Mouse (Mus musculus) CH12.LX (cell line): Measurements from ENCODE around the gene Lcor. TPM values are rescaled to one million over a fixed set of nuclear protein-coding genes. Genes with fewer than 3 reads are reported as not detected.

Experiments used
- DNase-seq: peaks from one replicate; pipeline ENCODE4 v3.0.0-alpha.2; 2013; ENCODE audit errors: extremely low read depth
- H3K27ac ChIP-seq: 2 replicates; pipeline ENCODE4 v1.5.1; 2012; ENCODE audit warnings: low read depth, mild to moderate bottlenecking, control low read depth, moderate library complexity; ENCODE audit not compliant: insufficient read depth
- H3K27me3 ChIP-seq: replicated peaks from 2 replicates; pipeline ENCODE3; 2012; ENCODE audit warnings: inconsistent platforms
- H3K36me3 ChIP-seq, 2 experiments: replicated peaks in 1 of 2; 2 replicates each; pipeline versions ENCODE3 to v1.6.1; 2012; ENCODE audit warnings: inconsistent platforms in 1 of 2, low read length in 1 of 2, mild to moderate bottlenecking in 1 of 2, mixed read lengths in 1 of 2, moderate library complexity in 1 of 2; ENCODE audit not compliant: control insufficient read depth in 1 of 2, insufficient read depth in 1 of 2
- H3K4me1 ChIP-seq, 2 experiments: 2 replicates each; pipeline ENCODE4 v1.6.1; 2012; ENCODE audit warnings: inconsistent platforms in 1 of 2, moderate library complexity in 1 of 2; ENCODE audit not compliant: insufficient read depth in 2 of 2, control insufficient read depth in 1 of 2
- H3K4me2 ChIP-seq: 2 replicates; pipeline ENCODE4 v1.6.1; 2012; ENCODE audit warnings: low read depth, mild to moderate bottlenecking, control low read depth; ENCODE audit not compliant: poor library complexity, insufficient read depth, severe bottlenecking
- H3K4me3 ChIP-seq, 3 experiments: fragments of 150-350 bp in 1 of 3; sonication (generic) in 1 of 3; replicated peaks in 1 of 3; 2 replicates each; pipeline versions ENCODE3 to v1.5.1; 2011 to 2012; ENCODE audit warnings: low read depth in 2 of 3, low read length in 2 of 3, mild to moderate bottlenecking in 2 of 3, moderate library complexity in 2 of 3, control low read depth in 1 of 3, improper control_type of control experiment in 1 of 3, inconsistent platforms in 1 of 3, mixed read lengths in 1 of 3; ENCODE audit not compliant: poor library complexity in 1 of 3
- H3K79me2 ChIP-seq: replicated peaks from 2 replicates; pipeline ENCODE4 v1.6.1; 2012; ENCODE audit warnings: mild to moderate bottlenecking, moderate library complexity; ENCODE audit not compliant: control insufficient read depth, poor library complexity, insufficient read depth, severe bottlenecking; ENCODE audit errors: extremely low read depth
- H3K9ac ChIP-seq: 2 replicates; pipeline ENCODE4 v1.6.1; 2012; ENCODE audit warnings: low read depth, mild to moderate bottlenecking, control low read depth, moderate library complexity; ENCODE audit not compliant: insufficient read depth
- H3K9me3 ChIP-seq: replicated peaks from 2 replicates; pipeline ENCODE3; 2012; ENCODE audit warnings: low read length, inconsistent platforms, mixed read lengths
- BHLHE40 ChIP-seq: IDR thresholded peaks from 2 replicates; pipeline ENCODE4 v1.6.1; 2011; ENCODE audit warnings: mild to moderate bottlenecking, low read depth, low read length, improper control_type of control experiment
- CTCF ChIP-seq, 2 experiments: IDR thresholded peaks in 1 of 2; conservative IDR thresholded peaks in 1 of 2; 2 replicates each; pipeline ENCODE4 v1.5.1; 2011 to 2012; ENCODE audit warnings: low read depth in 2 of 2, low read length in 2 of 2, improper control_type of control experiment in 1 of 2, inconsistent platforms in 1 of 2, mild to moderate bottlenecking in 1 of 2, moderate library complexity in 1 of 2
- E2F4 ChIP-seq: IDR thresholded peaks from 2 replicates; pipeline ENCODE4 v1.6.1; 2011; ENCODE audit warnings: low read depth, low read length, improper control_type of control experiment; ENCODE audit not compliant: insufficient replicate concordance
- ELF1 ChIP-seq: IDR thresholded peaks from 2 replicates; pipeline ENCODE4 v1.6.1; 2014; ENCODE audit warnings: low read depth, mild to moderate bottlenecking, inconsistent platforms, low read length, improper control_type of control experiment
- EP300 ChIP-seq: IDR thresholded peaks from 2 replicates; pipeline ENCODE4 v1.6.1; 2011; ENCODE audit warnings: low read length, improper control_type of control experiment
- ETS1 ChIP-seq: conservative IDR thresholded peaks from 2 replicates; pipeline ENCODE4 v1.6.1; 2012; ENCODE audit warnings: low read depth, mild to moderate bottlenecking, inconsistent platforms, low read length, improper control_type of control experiment, moderate library complexity
- GABPA ChIP-seq: IDR thresholded peaks from 2 replicates; pipeline ENCODE4 v1.6.1; 2012; ENCODE audit warnings: low read depth, low read length, improper control_type of control experiment, inconsistent platforms; ENCODE audit not compliant: insufficient replicate concordance
- KAT2A ChIP-seq: IDR thresholded peaks from 2 replicates; pipeline ENCODE4 v1.6.1; 2012; ENCODE audit warnings: low read length, improper control_type of control experiment, inconsistent platforms; ENCODE audit not compliant: insufficient replicate concordance
- MAFK ChIP-seq: IDR thresholded peaks from 2 replicates; pipeline ENCODE4 v1.6.1; 2011; ENCODE audit warnings: low read length, improper control_type of control experiment; ENCODE audit not compliant: insufficient replicate concordance
- MYC ChIP-seq: IDR thresholded peaks from 2 replicates; pipeline ENCODE4 v1.6.1; 2011; ENCODE audit warnings: low read depth, mild to moderate bottlenecking, improper control_type of control experiment, low read length
- NRF1 ChIP-seq: IDR thresholded peaks from 2 replicates; pipeline ENCODE4 v1.6.1; 2014; ENCODE audit warnings: low read depth, mild to moderate bottlenecking, inconsistent platforms, low read length, improper control_type of control experiment, moderate library complexity
- POLR2A ChIP-seq: IDR thresholded peaks from 2 replicates; pipeline ENCODE4 v1.6.1; 2011; ENCODE audit warnings: low read depth, mild to moderate bottlenecking, improper control_type of control experiment, low read length
- POLR2AphosphoS2 ChIP-seq: IDR thresholded peaks from 2 replicates; pipeline ENCODE4 v1.6.1; 2011; ENCODE audit warnings: low read depth, low read length, improper control_type of control experiment
- RCOR1 ChIP-seq: conservative IDR thresholded peaks from 2 replicates; pipeline ENCODE4 v1.6.1; 2012; ENCODE audit warnings: low read depth, mild to moderate bottlenecking, inconsistent platforms, low read length, improper control_type of control experiment
- SIN3A ChIP-seq: IDR thresholded peaks from 2 replicates; pipeline ENCODE4 v1.6.1; 2012; ENCODE audit warnings: low read length, improper control_type of control experiment, inconsistent platforms
- TCF12 ChIP-seq: IDR thresholded peaks from 2 replicates; pipeline ENCODE4 v1.6.1; 2014; ENCODE audit warnings: low read depth, mild to moderate bottlenecking, inconsistent platforms, low read length, improper control_type of control experiment
- USF2 ChIP-seq: conservative IDR thresholded peaks from 2 replicates; pipeline ENCODE4 v1.6.1; 2011; ENCODE audit warnings: low read depth, low read length, improper control_type of control experiment
- ZKSCAN1 ChIP-seq: IDR thresholded peaks from 2 replicates; pipeline ENCODE4 v1.6.1; 2012; ENCODE audit warnings: low read depth, inconsistent platforms, low read length, improper control_type of control experiment, borderline replicate concordance
- ZMIZ1 ChIP-seq: IDR thresholded peaks from 2 replicates; pipeline ENCODE4 v1.6.1; 2012; ENCODE audit warnings: low read depth, mild to moderate bottlenecking, inconsistent platforms, low read length, improper control_type of control experiment
- dilution Hi-C: fragments of 300-500 bp; cut with MboI; formaldehyde crosslinking; loops from 2 replicates; pipeline ENCODE4 v1.14.3; 2020; ENCODE audit warnings: low sequenced_read_pairs; ENCODE audit not compliant: extremely low pct_unique_long_range_greater_than_20kb, extremely low pct_ligation_motif_present
- in situ Hi-C: fragments of 300-500 bp; cut with MboI; formaldehyde crosslinking; loops from 3 replicates; pipeline ENCODE4 v1.14.3; 2019; ENCODE audit warnings: low sequenced_read_pairs, low pct_ligation_motif_present, low pct_unique_long_range_greater_than_20kb, mixed read lengths
- polyA plus RNA-seq: library from polyadenylated mRNA; unstranded; fragments of >175 nt; gene quantifications from 2 replicates; pipeline ENCODE4 v1.2.1, GENCODE M21; 2012; ENCODE audit warnings: low read depth; ENCODE audit not compliant: insufficient read length
- total RNA-seq, 2 experiments: library from RNA; depleted of rRNA; stranded (reverse); fragments of 300-350 nt in 1 of 2; fragments of >200 nt in 1 of 2; gene quantifications; 2 replicates each; pipeline ENCODE4 v1.2.3; 2012 to 2014

Lcor gene
- total and polyA plus RNA-seq, 3 experiments: 2.9 to 4.8 (median 3.4) TPM

GRCm38 (mm10) chr19:41558891-41559486, 76.6 kb downstream of the Lcor start:
- dilution Hi-C loops: no loop called here
- no peaks in the 10 kb centered on the region for H3K9me3 ChIP-seq
- no peak for TF ChIP-seq MAFK
- TF ChIP-seq CTCF (conservative IDR thresholded peaks at IDR 0.05 in 1 of 2, IDR thresholded peaks at IDR 0.05 in 1 of 2; ENCODE audit: low read depth in 2 of 2, low read length in 2 of 2): no peak
- TF ChIP-seq ELF1: no peak
- TF ChIP-seq ZMIZ1: no peak
- no peak for TF ChIP-seq POLR2A
- TF ChIP-seq SIN3A: no peak
- TF ChIP-seq E2F4: no peak
- no peak for TF ChIP-seq POLR2AphosphoS2
- no peak for TF ChIP-seq ZKSCAN1
- no peak for TF ChIP-seq EP300
- no peak for TF ChIP-seq TCF12
- TF ChIP-seq MYC: no peak
- no peak for TF ChIP-seq BHLHE40
- TF ChIP-seq USF2: no peak
- no peak for TF ChIP-seq RCOR1
- TF ChIP-seq ETS1: no peak
- no peak for TF ChIP-seq GABPA
- TF ChIP-seq KAT2A: no peak
- TF ChIP-seq NRF1: no peak
- no peaks in the 10 kb centered on the region; the same call in 1 of the 2 replicates for H3K79me2 ChIP-seq
- peaks cover 21 to 50% of the 10 kb centered on the region in 2 experiments for H3K36me3 ChIP-seq
- H3K4me2 ChIP-seq: no peak overlapping the region
- no peak for DNase-seq
- H3K9ac ChIP-seq: no peak overlapping the region
- H3K4me3 ChIP-seq: no peak overlapping the region
- no peaks in the 10 kb centered on the region for H3K27me3 ChIP-seq
- H3K4me1 ChIP-seq: no peaks in the 10 kb centered on the region
- in situ Hi-C loops: no loop called here
- no peak overlapping the region for H3K27ac ChIP-seq

- Histone ChIP-seq H3K4me3 (no peak overlapping the region), H3K4me2 (no peak overlapping the region), H3K27me3 (no peaks in the 10 kb centered on the region), H3K9ac (no peak overlapping the region), H3K9me3 (no peaks in the 10 kb centered on the region), H3K79me2 (no peaks in the 10 kb centered on the region), H3K36me3 (peaks cover 17 to 49% of the 10 kb centered on the region in 2 experiments), H3K4me1 (no peaks in the 10 kb centered on the region), H3K27ac (no peak overlapping the region)
- dilution Hi-C loops: no loop called here
- in situ Hi-C loops: no loop called here
- no peak for TF ChIP-seq USF2
- DNase-seq: no peak
These were observed 78.4 kb downstream of the Lcor start for GRCm38 (mm10) chr19:41560856-41561255.
